Mouse (Mus musculus) left cerebral cortex, postnatal 4 days (tissue): ENCODE results near the gene Mcoln3. TPM values are rescaled to one million over a fixed set of nuclear protein-coding genes. Genes with fewer than 3 reads are reported as not detected.

Source experiments
- DNase-seq: peaks from one replicate; pipeline ENCODE4 v3.0.0-alpha.2; 2022
- intact Hi-C: fragments of 180-260 bp; cut with DNase I; formaldehyde crosslinking; loops from one replicate; pipeline ENCODE4 v1.15.1; 2025
- total RNA-seq, 2 experiments: library from RNA; stranded (reverse); gene quantifications; 2 replicates each; pipeline ENCODE4 v1.2.3; 2021

Mcoln3 gene
- total RNA-seq, 2 experiments from 2014 or later = 0.16 to 0.18 TPM

DNA sequence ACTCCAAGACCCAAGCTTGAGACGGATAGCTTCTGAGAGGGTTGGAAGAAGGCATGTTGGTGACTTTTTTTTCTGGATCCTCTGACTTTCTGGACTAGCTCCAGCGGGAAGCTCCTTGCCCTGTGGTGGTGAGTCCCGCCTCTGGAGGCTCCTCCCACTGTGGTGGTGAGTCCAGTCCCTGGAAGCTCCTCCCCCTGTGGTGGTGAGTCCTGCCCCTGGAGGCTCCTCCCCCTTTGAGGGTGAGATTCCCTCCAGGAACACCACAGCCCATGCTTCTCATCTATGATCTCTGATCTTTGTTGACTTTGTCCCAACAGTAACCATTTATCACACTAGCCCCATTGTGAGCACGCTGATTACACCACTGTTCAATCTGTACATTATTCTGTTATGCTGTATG is 44.9 kb downstream of the Mcoln3 start:
- DNase-seq = no peak
- intact Hi-C loops = no loop called here

DNA sequence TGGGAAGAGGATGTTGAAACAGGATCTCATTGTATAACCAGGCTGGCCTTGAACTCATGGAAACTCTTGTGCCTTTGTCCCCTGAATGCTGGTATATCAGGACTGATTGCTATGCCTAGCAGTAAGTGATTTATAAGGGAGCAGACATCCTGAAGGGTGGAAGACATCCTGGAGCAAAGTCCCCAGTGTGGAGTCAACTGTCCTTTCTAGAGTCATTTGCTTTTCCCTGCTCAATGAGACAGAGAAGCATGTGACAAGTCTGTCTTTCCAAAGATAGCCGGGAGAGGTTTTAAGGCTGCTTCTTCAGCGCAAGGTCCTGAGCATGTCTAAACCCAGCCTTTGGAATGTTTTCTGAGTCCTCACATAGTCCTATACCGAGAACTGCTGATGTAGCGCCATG is 52.1 kb downstream of the Mcoln3 start:
- intact Hi-C loops = no loop called here
- no peak for DNase-seq

DNA sequence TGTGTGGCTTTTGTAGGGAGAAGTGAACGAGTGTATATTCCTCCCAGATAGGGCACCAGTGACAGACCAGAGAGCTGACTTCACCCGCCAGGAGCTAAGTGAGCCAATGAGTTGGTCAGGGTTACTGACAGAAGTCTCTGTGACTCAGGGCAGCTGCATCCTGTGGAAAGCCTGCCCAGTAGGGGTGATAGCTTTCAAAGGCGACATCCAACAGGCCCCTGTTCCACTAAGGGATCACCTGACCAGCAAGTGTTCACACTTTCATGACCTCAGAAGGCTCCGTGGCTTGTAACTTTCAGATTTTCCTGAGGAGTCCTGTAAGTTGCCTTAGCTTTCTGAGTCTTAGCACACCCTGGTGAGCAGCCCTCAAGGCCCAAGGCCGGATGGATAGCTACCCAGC is 55.8 kb downstream of the Mcoln3 start:
- intact Hi-C loops = no loop called here
- DNase-seq = no peak

DNA sequence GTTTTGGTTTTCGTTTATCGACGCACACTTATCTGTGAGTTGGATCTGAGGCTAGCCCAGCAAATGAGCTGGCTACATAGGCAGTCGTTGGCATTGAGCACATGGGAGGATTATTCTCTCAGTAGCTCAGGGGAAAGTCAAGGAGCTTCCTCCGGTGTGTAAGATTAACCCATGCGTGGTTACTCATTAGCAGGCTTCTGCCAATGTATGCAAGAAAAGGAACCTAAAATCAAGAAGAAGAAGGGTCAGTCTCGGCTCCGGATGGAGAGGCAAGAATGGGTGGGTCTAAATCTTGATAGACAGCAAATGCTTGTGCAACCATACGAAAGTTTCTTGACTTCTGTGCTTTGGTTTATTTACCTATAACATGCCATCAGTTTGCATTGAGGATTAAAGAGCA is 57.0 kb downstream of the Mcoln3 start:
- intact Hi-C loops = no loop called here
- DNase-seq = no peak

DNA sequence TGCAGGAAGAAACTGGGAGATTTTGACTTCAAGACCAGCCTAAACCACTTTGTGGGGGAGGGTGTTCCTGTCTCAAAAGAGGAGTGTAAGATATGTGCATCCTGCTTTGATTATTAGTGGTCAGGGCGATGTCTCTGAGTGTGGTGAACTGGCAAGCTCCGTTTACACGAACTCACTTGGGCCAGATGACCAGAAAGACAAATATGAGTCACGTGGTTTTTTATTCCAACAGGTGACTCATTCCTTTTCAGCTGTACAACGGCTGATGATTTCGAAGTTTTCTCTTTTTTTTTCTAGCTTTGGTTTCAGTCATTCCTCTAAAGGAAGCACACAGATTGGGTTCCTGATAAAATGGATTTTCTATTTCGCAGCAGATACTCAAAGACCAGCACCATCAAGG is 60.0 kb downstream of the Mcoln3 start:
- no peak for DNase-seq
- intact Hi-C loops = loop anchor here (5.0 kb wide), 1 partner anchor 225 kb away; no protein-coding TSS in a partner anchor

DNA sequence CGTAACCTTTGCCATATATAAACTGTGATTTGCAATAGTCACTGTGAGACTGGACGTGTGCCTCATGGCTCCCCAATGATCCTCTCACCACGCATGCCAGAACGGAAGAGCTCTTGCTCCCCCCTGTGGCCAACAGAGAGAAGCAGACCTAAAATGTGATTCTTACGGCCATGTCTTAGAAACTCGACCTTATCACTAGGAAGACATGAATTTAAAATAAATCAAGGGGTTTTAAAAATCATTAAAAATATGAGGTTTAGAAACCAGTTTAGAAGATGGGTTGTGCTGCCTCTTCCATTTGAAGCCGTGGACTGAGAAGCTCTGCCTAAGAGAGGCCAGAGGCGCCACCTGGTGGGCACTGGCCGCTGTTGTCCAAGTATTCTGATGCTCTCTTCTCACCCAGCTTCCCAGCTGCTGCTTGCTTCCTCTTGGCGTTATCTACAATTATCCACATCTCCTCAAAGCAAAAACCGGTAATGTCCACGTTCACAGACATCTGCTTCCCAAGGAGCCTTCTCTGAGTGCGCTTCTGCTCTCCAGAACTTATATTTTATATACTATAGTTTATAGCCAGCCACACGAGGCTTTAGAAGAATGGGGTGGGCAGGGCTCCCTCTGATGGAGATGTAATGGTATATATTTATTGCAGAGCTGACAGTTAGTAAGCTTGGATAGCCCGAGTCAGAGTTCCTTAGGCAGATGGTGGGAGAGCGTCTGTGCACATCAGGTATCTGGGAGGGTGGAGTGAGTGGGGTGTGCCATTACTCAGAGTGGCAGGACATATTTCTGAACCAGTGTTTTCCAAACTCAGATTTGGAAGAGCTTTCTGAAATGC is 60.7 kb downstream of the Mcoln3 start:
- peak; percentile 91 for DNase-seq
- intact Hi-C loops = loop anchor here (1.0 to 5.0 kb wide), 2 partner anchors 120 to 226 kb away; no protein-coding TSS in a partner anchor

DNA sequence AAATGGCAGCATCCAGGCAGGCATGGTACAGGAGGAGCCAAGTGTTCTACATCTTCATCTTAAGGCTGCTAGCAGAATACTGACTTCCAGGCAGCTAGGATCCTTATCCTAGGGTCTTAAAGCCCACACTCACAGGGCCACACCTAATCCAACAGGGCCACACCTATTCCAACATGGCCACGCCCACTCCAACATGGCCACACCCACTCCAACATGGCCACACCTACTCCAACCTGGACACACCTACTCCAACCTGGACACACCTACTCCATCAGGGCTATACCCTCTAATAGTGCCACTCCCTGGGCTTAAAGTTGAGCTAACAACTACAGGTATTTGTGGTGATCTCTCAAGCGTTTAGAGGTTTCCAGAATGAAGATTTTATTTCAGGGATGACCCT is 63.1 kb downstream of the Mcoln3 start:
- intact Hi-C loops = loop anchor here (10.0 kb wide), 2 partner anchors 324 to 584 kb away; no protein-coding TSS in a partner anchor
- DNase-seq = no peak

DNA sequence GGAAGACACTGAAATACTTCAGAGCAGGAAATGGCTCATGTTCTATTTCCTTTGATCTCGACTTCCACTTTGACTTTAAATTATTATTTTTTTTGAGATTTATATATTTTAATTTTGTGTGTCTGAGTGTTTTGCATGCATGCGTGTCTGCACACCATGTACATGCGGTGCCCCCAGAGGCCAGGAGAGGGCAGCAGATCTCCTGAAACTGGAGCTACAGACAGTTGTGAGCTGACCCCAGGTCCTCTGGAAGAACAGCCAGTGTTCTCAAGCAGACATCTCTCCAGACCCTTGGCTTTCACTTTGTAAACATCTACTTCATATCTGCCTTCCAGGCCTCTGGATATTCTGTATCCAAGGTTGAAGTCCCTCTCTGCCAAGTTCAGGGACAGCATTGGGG is 63.7 kb downstream of the Mcoln3 start:
- peak; percentile 63 for DNase-seq
- intact Hi-C loops = loop anchor here (10.0 kb wide), 2 partner anchors 324 to 584 kb away; no protein-coding TSS in a partner anchor

DNA sequence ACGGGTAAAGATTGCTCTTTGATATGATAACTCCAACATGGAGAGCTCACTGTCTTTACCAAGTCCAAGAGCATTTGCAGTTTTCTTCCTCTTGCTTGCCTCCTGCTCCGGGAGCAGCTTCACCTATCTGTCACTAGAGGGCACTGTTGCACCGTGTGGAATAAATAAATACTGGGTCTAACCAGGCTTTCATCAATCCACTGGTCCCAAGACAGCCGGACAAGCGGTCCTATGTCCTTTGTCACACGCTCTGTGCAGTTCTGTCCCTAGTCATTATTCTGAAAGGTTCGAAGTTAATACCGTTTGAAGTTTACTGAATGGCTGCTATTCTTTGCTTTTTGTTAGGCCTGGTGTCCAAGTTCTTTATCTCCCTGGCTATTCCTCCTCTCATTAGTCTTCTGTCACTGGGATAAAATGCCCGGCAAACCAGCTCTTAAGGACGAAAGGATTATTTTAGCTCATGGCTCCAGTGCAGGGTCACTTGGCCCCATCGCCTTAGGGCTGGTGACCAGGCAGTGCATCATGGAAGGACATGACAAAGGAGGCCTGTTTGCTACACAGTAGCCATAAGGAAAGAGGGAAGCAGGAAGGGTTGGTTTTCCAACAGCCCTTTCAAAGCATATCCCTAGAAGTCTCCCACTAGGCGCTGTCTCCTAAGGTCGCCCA is 67.9 kb downstream of the Mcoln3 start:
- intact Hi-C loops = loop anchor here (5.0 to 10.0 kb wide), 4 partner anchors 137 to 580 kb away; no protein-coding TSS in a partner anchor
- peak; percentile 60 for DNase-seq

DNA sequence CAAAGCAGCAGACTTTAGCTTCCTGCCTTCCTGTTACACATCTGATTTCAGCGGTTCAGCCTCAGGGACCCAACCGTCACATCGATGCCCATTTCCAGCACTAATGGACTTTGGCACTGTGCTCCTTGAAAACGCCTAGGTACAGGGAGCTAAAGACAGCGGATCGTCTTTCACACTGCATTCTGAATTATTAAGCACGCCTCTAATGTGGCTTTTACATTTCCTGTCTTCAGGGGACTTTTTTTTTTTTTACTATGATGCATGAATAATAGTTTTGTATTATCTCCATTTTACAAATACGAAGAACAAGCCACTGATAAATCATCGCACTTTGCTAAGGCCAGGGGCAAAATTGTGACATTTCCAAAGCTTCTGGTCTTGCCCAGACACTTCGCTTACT is 68.8 kb downstream of the Mcoln3 start:
- DNase-seq = no peak
- intact Hi-C loops = loop anchor here (5.0 to 10.0 kb wide), 4 partner anchors 136 to 579 kb away; no protein-coding TSS in a partner anchor

DNA sequence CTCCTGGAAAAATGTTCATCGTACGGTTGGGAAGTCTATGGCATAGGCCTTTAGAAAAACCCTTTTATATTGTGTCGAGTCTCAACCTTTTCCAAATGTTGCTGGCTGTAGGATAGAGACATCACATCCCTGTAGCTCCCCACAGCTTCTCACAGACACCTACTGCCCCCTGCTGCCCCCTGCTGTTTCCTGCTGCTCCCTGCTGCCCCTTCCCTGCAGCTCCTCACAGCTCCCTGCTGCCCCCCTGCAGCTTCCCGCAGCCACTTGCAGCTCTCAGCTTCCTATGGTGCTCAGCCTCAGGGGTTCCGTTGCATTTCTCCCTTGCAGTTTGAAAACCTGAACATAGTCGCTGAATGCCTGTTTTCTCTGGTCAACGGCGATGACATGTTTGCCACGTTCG is 72.7 kb downstream of the Mcoln3 start:
- DNase-seq = no peak
- intact Hi-C loops = loop anchor here (5.0 to 10.0 kb wide), 5 partner anchors 132 to 755 kb away; no protein-coding TSS in a partner anchor

Other genes with a start within 250 kb of the Mcoln3 start
- 10 to 100 TPM; 18.3 to 19.4 TPM for gene Bcl10, start 194.6 kb upstream of the Mcoln3 start, total RNA-seq
- gene 2410004B18Rik, start 179.4 kb upstream of the Mcoln3 start, total RNA-seq = 10 to 100 TPM; 51.5 to 56.8 TPM
- 1 to 10 TPM; 4.4 to 5.3 TPM for gene Syde2, start 129.6 kb upstream of the Mcoln3 start, total RNA-seq
- 1 to 10 TPM in 1 of 2 experiments, under 1 TPM in 1; 0.83 to 1.2 TPM for gene Wdr63, start 9.3 kb upstream of the Mcoln3 start, total RNA-seq
- gene Mcoln2, start 32.4 kb downstream of the Mcoln3 start, total RNA-seq = not detected
- gene Lpar3, start 103.5 kb downstream of the Mcoln3 start, total RNA-seq = under 1 TPM; 0.50 to 0.70 TPM